Mouse (Mus musculus) CH12.LX (cell line): ENCODE measurements around the gene Klhl33. TPM values are rescaled to one million over a fixed set of nuclear protein-coding genes. Genes with fewer than 3 reads are reported as not detected.

ENCODE experiments used
- DNase-seq: peaks from one replicate; pipeline ENCODE4 v3.0.0-alpha.2; 2013; ENCODE audit errors: extremely low read depth
- H3K27ac ChIP-seq: 2 replicates; pipeline ENCODE4 v1.5.1; 2012; ENCODE audit warnings: low read depth, mild to moderate bottlenecking, control low read depth, moderate library complexity; ENCODE audit not compliant: insufficient read depth
- H3K27me3 ChIP-seq: replicated peaks from 2 replicates; pipeline ENCODE3; 2012; ENCODE audit warnings: inconsistent platforms
- H3K36me3 ChIP-seq, 2 experiments: replicated peaks in 1 of 2; 2 replicates each; pipeline versions ENCODE3 to v1.6.1; 2012; ENCODE audit warnings: inconsistent platforms in 1 of 2, low read length in 1 of 2, mild to moderate bottlenecking in 1 of 2, mixed read lengths in 1 of 2, moderate library complexity in 1 of 2; ENCODE audit not compliant: control insufficient read depth in 1 of 2, insufficient read depth in 1 of 2
- H3K4me1 ChIP-seq, 2 experiments: 2 replicates each; pipeline ENCODE4 v1.6.1; 2012; ENCODE audit warnings: inconsistent platforms in 1 of 2, moderate library complexity in 1 of 2; ENCODE audit not compliant: insufficient read depth in 2 of 2, control insufficient read depth in 1 of 2
- H3K4me2 ChIP-seq: 2 replicates; pipeline ENCODE4 v1.6.1; 2012; ENCODE audit warnings: low read depth, mild to moderate bottlenecking, control low read depth; ENCODE audit not compliant: poor library complexity, insufficient read depth, severe bottlenecking
- H3K4me3 ChIP-seq, 3 experiments: fragments of 150-350 bp in 1 of 3; sonication (generic) in 1 of 3; replicated peaks in 1 of 3; 2 replicates each; pipeline versions ENCODE3 to v1.5.1; 2011 to 2012; ENCODE audit warnings: low read depth in 2 of 3, low read length in 2 of 3, mild to moderate bottlenecking in 2 of 3, moderate library complexity in 2 of 3, control low read depth in 1 of 3, improper control_type of control experiment in 1 of 3, inconsistent platforms in 1 of 3, mixed read lengths in 1 of 3; ENCODE audit not compliant: poor library complexity in 1 of 3
- H3K79me2 ChIP-seq: replicated peaks from 2 replicates; pipeline ENCODE4 v1.6.1; 2012; ENCODE audit warnings: mild to moderate bottlenecking, moderate library complexity; ENCODE audit not compliant: control insufficient read depth, poor library complexity, insufficient read depth, severe bottlenecking; ENCODE audit errors: extremely low read depth
- H3K9ac ChIP-seq: 2 replicates; pipeline ENCODE4 v1.6.1; 2012; ENCODE audit warnings: low read depth, mild to moderate bottlenecking, control low read depth, moderate library complexity; ENCODE audit not compliant: insufficient read depth
- H3K9me3 ChIP-seq: replicated peaks from 2 replicates; pipeline ENCODE3; 2012; ENCODE audit warnings: low read length, inconsistent platforms, mixed read lengths
- CHD1 ChIP-seq: IDR thresholded peaks from 2 replicates; pipeline ENCODE4 v1.6.1; 2012; ENCODE audit warnings: low read depth, low read length, improper control_type of control experiment, inconsistent platforms
- CHD2 ChIP-seq: IDR thresholded peaks from 2 replicates; pipeline ENCODE4 v1.6.1; 2011; ENCODE audit warnings: low read length, improper control_type of control experiment
- ELF1 ChIP-seq: IDR thresholded peaks from 2 replicates; pipeline ENCODE4 v1.6.1; 2014; ENCODE audit warnings: low read depth, mild to moderate bottlenecking, inconsistent platforms, low read length, improper control_type of control experiment
- EP300 ChIP-seq: IDR thresholded peaks from 2 replicates; pipeline ENCODE4 v1.6.1; 2011; ENCODE audit warnings: low read length, improper control_type of control experiment
- ETS1 ChIP-seq: conservative IDR thresholded peaks from 2 replicates; pipeline ENCODE4 v1.6.1; 2012; ENCODE audit warnings: low read depth, mild to moderate bottlenecking, inconsistent platforms, low read length, improper control_type of control experiment, moderate library complexity
- GABPA ChIP-seq: IDR thresholded peaks from 2 replicates; pipeline ENCODE4 v1.6.1; 2012; ENCODE audit warnings: low read depth, low read length, improper control_type of control experiment, inconsistent platforms; ENCODE audit not compliant: insufficient replicate concordance
- JUND ChIP-seq: conservative IDR thresholded peaks from 2 replicates; pipeline ENCODE4 v1.6.1; 2011; ENCODE audit warnings: low read depth, low read length, improper control_type of control experiment
- MXI1 ChIP-seq: IDR thresholded peaks from 2 replicates; pipeline ENCODE4 v1.6.1; 2011; ENCODE audit warnings: mild to moderate bottlenecking, low read depth, low read length, improper control_type of control experiment
- RAD21 ChIP-seq: IDR thresholded peaks from 2 replicates; pipeline ENCODE4 v1.6.1; 2011; ENCODE audit warnings: low read depth, mild to moderate bottlenecking, low read length, improper control_type of control experiment, moderate library complexity
- UBTF ChIP-seq: IDR thresholded peaks from 2 replicates; pipeline ENCODE4 v1.6.1; 2012; ENCODE audit warnings: low read depth, mild to moderate bottlenecking, inconsistent platforms, low read length, improper control_type of control experiment, moderate library complexity
- USF1 ChIP-seq: IDR thresholded peaks from 2 replicates; pipeline ENCODE4 v1.6.1; 2014; ENCODE audit warnings: low read depth, mild to moderate bottlenecking, inconsistent platforms, low read length, improper control_type of control experiment
- ZC3H11A ChIP-seq: IDR thresholded peaks from 2 replicates; pipeline ENCODE4 v1.6.1; 2012; ENCODE audit warnings: low read depth, mild to moderate bottlenecking, inconsistent platforms, low read length, improper control_type of control experiment
- ZKSCAN1 ChIP-seq: IDR thresholded peaks from 2 replicates; pipeline ENCODE4 v1.6.1; 2012; ENCODE audit warnings: low read depth, inconsistent platforms, low read length, improper control_type of control experiment, borderline replicate concordance
- dilution Hi-C: fragments of 300-500 bp; cut with MboI; formaldehyde crosslinking; loops from 2 replicates; pipeline ENCODE4 v1.14.3; 2020; ENCODE audit warnings: low sequenced_read_pairs; ENCODE audit not compliant: extremely low pct_unique_long_range_greater_than_20kb, extremely low pct_ligation_motif_present
- in situ Hi-C: fragments of 300-500 bp; cut with MboI; formaldehyde crosslinking; loops from 3 replicates; pipeline ENCODE4 v1.14.3; 2019; ENCODE audit warnings: low sequenced_read_pairs, low pct_ligation_motif_present, low pct_unique_long_range_greater_than_20kb, mixed read lengths
- polyA plus RNA-seq: library from polyadenylated mRNA; unstranded; fragments of >175 nt; gene quantifications from 2 replicates; pipeline ENCODE4 v1.2.1, GENCODE M21; 2012; ENCODE audit warnings: low read depth; ENCODE audit not compliant: insufficient read length
- total RNA-seq, 2 experiments: library from RNA; depleted of rRNA; stranded (reverse); fragments of 300-350 nt in 1 of 2; fragments of >200 nt in 1 of 2; gene quantifications; 2 replicates each; pipeline ENCODE4 v1.2.3; 2012 to 2014

The Klhl33 gene
- total and polyA plus RNA-seq, 3 experiments = not detected

DNA sequence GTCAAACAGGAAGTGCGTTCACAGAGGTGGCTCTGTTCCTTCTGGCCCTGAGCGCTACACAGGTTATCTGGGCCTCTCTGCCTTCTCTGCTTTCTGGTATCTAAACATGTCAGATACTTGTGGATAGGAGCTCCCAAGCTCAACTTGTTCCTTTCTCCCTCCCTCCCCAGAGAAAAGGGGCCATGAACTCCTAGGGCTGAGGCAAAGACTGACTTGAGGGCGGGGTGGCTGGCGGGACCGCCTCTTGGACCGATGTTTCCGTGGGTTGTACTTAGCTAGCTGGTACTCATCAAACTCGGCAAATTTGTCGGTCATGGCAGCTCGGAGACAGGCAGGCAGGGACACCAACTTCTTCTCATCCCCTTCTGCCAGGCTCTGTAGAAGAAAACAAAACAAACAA is 34.7 kb downstream of the Klhl33 start:
- peaks cover 7% of the 10 kb centered on the region for H3K9me3 ChIP-seq
- in situ Hi-C loops = no loop called here
- peaks cover 0 to 13% of the 10 kb centered on the region in 2 experiments; a peak in 2 of 4 replicates for H3K4me1 ChIP-seq
- H3K79me2 ChIP-seq = no peaks in the 10 kb centered on the region
- H3K4me3 ChIP-seq = no peak overlapping the region
- DNase-seq = no peak
- dilution Hi-C loops = no loop called here
- H3K4me2 ChIP-seq = no peak overlapping the region
- H3K27ac ChIP-seq = no peak overlapping the region
- H3K36me3 ChIP-seq = peaks cover 32 to 74% of the 10 kb centered on the region in 2 experiments
- H3K9ac ChIP-seq = no peak overlapping the region
- TF ChIP-seq ZC3H11A (no peak), ZKSCAN1 (no peak), RAD21 (no peak), ETS1 (no peak)
- H3K27me3 ChIP-seq = no peaks in the 10 kb centered on the region

DNA sequence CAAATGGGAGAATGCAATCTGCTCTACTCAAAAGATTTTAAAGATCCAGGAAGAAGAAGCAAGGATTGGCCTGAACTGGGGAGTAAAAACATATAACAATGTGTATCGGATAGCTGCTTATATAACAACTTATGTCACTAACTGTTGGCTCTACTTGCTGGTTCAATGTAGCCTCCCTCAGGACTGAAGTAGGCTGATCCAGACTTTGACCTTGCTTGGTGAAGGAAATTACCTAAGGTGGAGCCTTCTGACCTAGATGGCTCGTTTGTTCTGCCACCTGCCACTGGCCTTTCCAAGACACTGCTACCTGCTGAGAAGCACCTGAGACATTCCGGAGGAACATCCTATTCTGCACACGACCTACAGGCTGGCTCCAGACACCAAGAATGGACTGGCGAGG is 41.5 kb downstream of the Klhl33 start:
- dilution Hi-C loops = no loop called here
- no peak overlapping the region for H3K4me2 ChIP-seq
- DNase-seq = no peak
- no peaks in the 10 kb centered on the region for H3K4me1 ChIP-seq
- no peak overlapping the region for H3K9ac ChIP-seq
- H3K27ac ChIP-seq = no peak overlapping the region
- H3K9me3 ChIP-seq = peaks cover 3% of the 10 kb centered on the region
- no peaks in the 10 kb centered on the region for H3K79me2 ChIP-seq
- peaks cover 46 to 80% of the 10 kb centered on the region in 2 experiments for H3K36me3 ChIP-seq
- no peak overlapping the region for H3K4me3 ChIP-seq
- H3K27me3 ChIP-seq = no peaks in the 10 kb centered on the region
- in situ Hi-C loops = no loop called here
- no peak for TF ChIP-seq MXI1
- no peak for TF ChIP-seq RAD21
- TF ChIP-seq USF1 = no peak
- TF ChIP-seq GABPA = no peak
- TF ChIP-seq JUND = no peak
- TF ChIP-seq EP300 = no peak
- TF ChIP-seq CHD1 = no peak
- no peak for TF ChIP-seq CHD2
- no peak for TF ChIP-seq ZC3H11A
- no peak for TF ChIP-seq UBTF
- TF ChIP-seq ELF1 = no peak

Other genes with a start within 250 kb of the Klhl33 start
Only the 20 nearest of the 23 such genes appear.
- not detected in 2 replicates for gene Olfr747, start 204.3 kb downstream of the Klhl33 start, total RNA-seq (2012; rRNA removed)
- gene Olfr747, start 204.3 kb downstream of the Klhl33 start, total RNA-seq (2014; rRNA removed) = not detected in 2 replicates
- gene Olfr747, start 204.3 kb downstream of the Klhl33 start, polyA plus RNA-seq = not detected in 2 replicates
- not detected in 2 replicates for gene Olfr748, start 190.1 kb downstream of the Klhl33 start, total RNA-seq (2012; rRNA removed)
- gene Olfr748, start 190.1 kb downstream of the Klhl33 start, total RNA-seq (2014; rRNA removed) = not detected in 2 replicates
- gene Olfr748, start 190.1 kb downstream of the Klhl33 start, polyA plus RNA-seq = not detected in 2 replicates
- not detected in 2 replicates for gene Olfr749, start 152.4 kb downstream of the Klhl33 start, total RNA-seq (2012; rRNA removed)
- gene Olfr749, start 152.4 kb downstream of the Klhl33 start, total RNA-seq (2014; rRNA removed) = not detected in 2 replicates
- gene Olfr749, start 152.4 kb downstream of the Klhl33 start, polyA plus RNA-seq = not detected in 2 replicates
- 53.4 and 57.8 TPM in 2 replicates for gene Ttc5, start 112.0 kb downstream of the Klhl33 start, total RNA-seq (2012; rRNA removed)
- 65.0 and 72.1 TPM in 2 replicates for gene Ttc5, start 112.0 kb downstream of the Klhl33 start, total RNA-seq (2014; rRNA removed)
- gene Ttc5, start 112.0 kb downstream of the Klhl33 start, polyA plus RNA-seq = 44.3 and 44.5 TPM in 2 replicates
- 2.7 and 4.2 TPM in 2 replicates for gene Ccnb1ip1, start 89.8 kb downstream of the Klhl33 start, total RNA-seq (2012; rRNA removed)
- gene Ccnb1ip1, start 89.8 kb downstream of the Klhl33 start, total RNA-seq (2014; rRNA removed) = not detected in 2 replicates
- gene Ccnb1ip1, start 89.8 kb downstream of the Klhl33 start, polyA plus RNA-seq = not detected in 2 replicates
- gene Parp2, start 89.7 kb downstream of the Klhl33 start, total RNA-seq (2012; rRNA removed) = 55.9 and 64.6 TPM in 2 replicates
- 95.9 and 117 TPM in 2 replicates for gene Parp2, start 89.7 kb downstream of the Klhl33 start, total RNA-seq (2014; rRNA removed)
- 82.3 and 90.9 TPM in 2 replicates for gene Parp2, start 89.7 kb downstream of the Klhl33 start, polyA plus RNA-seq
- gene Tep1, start 26.9 kb downstream of the Klhl33 start, total RNA-seq (2012; rRNA removed) = 12.2 and 14.7 TPM in 2 replicates
- gene Tep1, start 26.9 kb downstream of the Klhl33 start, total RNA-seq (2014; rRNA removed) = 3.5 and 4.1 TPM in 2 replicates
- 12.9 and 14.0 TPM in 2 replicates for gene Tep1, start 26.9 kb downstream of the Klhl33 start, polyA plus RNA-seq
- gene Osgep, start 27.4 kb upstream of the Klhl33 start, total RNA-seq (2012; rRNA removed) = 39.1 and 41.7 TPM in 2 replicates
- gene Osgep, start 27.4 kb upstream of the Klhl33 start, total RNA-seq (2014; rRNA removed) = 88.7 and 90.4 TPM in 2 replicates
- gene Osgep, start 27.4 kb upstream of the Klhl33 start, polyA plus RNA-seq = 48.4 and 57.6 TPM in 2 replicates
- 178 and 250 TPM in 2 replicates for gene Apex1, start 27.5 kb upstream of the Klhl33 start, total RNA-seq (2012; rRNA removed)
- gene Apex1, start 27.5 kb upstream of the Klhl33 start, total RNA-seq (2014; rRNA removed) = 417 and 427 TPM in 2 replicates
- gene Apex1, start 27.5 kb upstream of the Klhl33 start, polyA plus RNA-seq = 353 and 354 TPM in 2 replicates
- gene Pip4p1, start 33.3 kb upstream of the Klhl33 start, total RNA-seq (2012; rRNA removed) = 18.1 and 21.2 TPM in 2 replicates
- gene Pip4p1, start 33.3 kb upstream of the Klhl33 start, total RNA-seq (2014; rRNA removed) = 28.1 and 29.2 TPM in 2 replicates
- gene Pip4p1, start 33.3 kb upstream of the Klhl33 start, polyA plus RNA-seq = 31.1 and 35.5 TPM in 2 replicates
- gene Pnp, start 33.6 kb upstream of the Klhl33 start, total RNA-seq (2012; rRNA removed) = 99.3 and 113 TPM in 2 replicates
- 118 and 128 TPM in 2 replicates for gene Pnp, start 33.6 kb upstream of the Klhl33 start, total RNA-seq (2014; rRNA removed)
- gene Pnp, start 33.6 kb upstream of the Klhl33 start, polyA plus RNA-seq = 65.9 and 80.0 TPM in 2 replicates
- gene Gm49342, start 47.0 kb upstream of the Klhl33 start, total RNA-seq (2012; rRNA removed) = not detected in 2 replicates
- gene Gm49342, start 47.0 kb upstream of the Klhl33 start, total RNA-seq (2014; rRNA removed) = 108 and 120 TPM in 2 replicates
- gene Gm49342, start 47.0 kb upstream of the Klhl33 start, polyA plus RNA-seq = 50.6 and 100 TPM in 2 replicates
- 0.21 TPM in 2 replicates for gene Pnp2, start 58.5 kb upstream of the Klhl33 start, total RNA-seq (2012; rRNA removed)
- gene Pnp2, start 58.5 kb upstream of the Klhl33 start, total RNA-seq (2014; rRNA removed) = 0.43 TPM in 1 of 2 replicates, not detected in the other
- 0.91 TPM in 1 of 2 replicates, not detected in the other for gene Pnp2, start 58.5 kb upstream of the Klhl33 start, polyA plus RNA-seq
- not detected in 2 replicates for gene Rnase10, start 110.2 kb upstream of the Klhl33 start, total RNA-seq (2012; rRNA removed)
- not detected in 2 replicates for gene Rnase10, start 110.2 kb upstream of the Klhl33 start, total RNA-seq (2014; rRNA removed)
- not detected in 2 replicates for gene Rnase10, start 110.2 kb upstream of the Klhl33 start, polyA plus RNA-seq
- not detected in 2 replicates for gene Rnase9, start 144.4 kb upstream of the Klhl33 start, total RNA-seq (2012; rRNA removed)
- not detected in 2 replicates for gene Rnase9, start 144.4 kb upstream of the Klhl33 start, total RNA-seq (2014; rRNA removed)
- not detected in 2 replicates for gene Rnase9, start 144.4 kb upstream of the Klhl33 start, polyA plus RNA-seq
- gene Rnase11, start 152.7 kb upstream of the Klhl33 start, total RNA-seq (2012; rRNA removed) = not detected in 2 replicates
- gene Rnase11, start 152.7 kb upstream of the Klhl33 start, total RNA-seq (2014; rRNA removed) = not detected in 2 replicates
- gene Rnase11, start 152.7 kb upstream of the Klhl33 start, polyA plus RNA-seq = not detected in 2 replicates
- gene Rnase12, start 160.2 kb upstream of the Klhl33 start, total RNA-seq (2012; rRNA removed) = 0.38 and 0.55 TPM in 2 replicates
- not detected in 2 replicates for gene Rnase12, start 160.2 kb upstream of the Klhl33 start, total RNA-seq (2014; rRNA removed)
- gene Rnase12, start 160.2 kb upstream of the Klhl33 start, polyA plus RNA-seq = not detected in 2 replicates
- not detected in 2 replicates for gene Olfr750, start 176.9 kb upstream of the Klhl33 start, total RNA-seq (2012; rRNA removed)
- gene Olfr750, start 176.9 kb upstream of the Klhl33 start, total RNA-seq (2014; rRNA removed) = not detected in 2 replicates
- not detected in 2 replicates for gene Olfr750, start 176.9 kb upstream of the Klhl33 start, polyA plus RNA-seq
- 0.92 and 1.9 TPM in 2 replicates for gene Rnase4, start 193.6 kb upstream of the Klhl33 start, total RNA-seq (2012; rRNA removed)
- gene Rnase4, start 193.6 kb upstream of the Klhl33 start, total RNA-seq (2014; rRNA removed) = 1.8 and 2.5 TPM in 2 replicates
- gene Rnase4, start 193.6 kb upstream of the Klhl33 start, polyA plus RNA-seq = 1.1 and 1.6 TPM in 2 replicates
- 1.6 and 2.2 TPM in 2 replicates for gene Ang, start 193.6 kb upstream of the Klhl33 start, total RNA-seq (2012; rRNA removed)
- 0.44 and 1.2 TPM in 2 replicates for gene Ang, start 193.6 kb upstream of the Klhl33 start, total RNA-seq (2014; rRNA removed)
- 0.97 and 1.2 TPM in 2 replicates for gene Ang, start 193.6 kb upstream of the Klhl33 start, polyA plus RNA-seq